Mouse (Mus musculus): ENCODE data around the gene Padi4.

Padi4 gene

GRCm38 (mm10) chr4:140702611-140703327 is 71.3 kb downstream of the Padi4 start:
- DNase-seq (ENCODE audit: low read depth, low spot score), result peak; percentile 69

GRCm38 (mm10) chr4:140701716-140702561 is 72.1 kb downstream of the Padi4 start:
- DNase-seq (ENCODE audit: low read depth, low spot score), result no peak

DNA sequence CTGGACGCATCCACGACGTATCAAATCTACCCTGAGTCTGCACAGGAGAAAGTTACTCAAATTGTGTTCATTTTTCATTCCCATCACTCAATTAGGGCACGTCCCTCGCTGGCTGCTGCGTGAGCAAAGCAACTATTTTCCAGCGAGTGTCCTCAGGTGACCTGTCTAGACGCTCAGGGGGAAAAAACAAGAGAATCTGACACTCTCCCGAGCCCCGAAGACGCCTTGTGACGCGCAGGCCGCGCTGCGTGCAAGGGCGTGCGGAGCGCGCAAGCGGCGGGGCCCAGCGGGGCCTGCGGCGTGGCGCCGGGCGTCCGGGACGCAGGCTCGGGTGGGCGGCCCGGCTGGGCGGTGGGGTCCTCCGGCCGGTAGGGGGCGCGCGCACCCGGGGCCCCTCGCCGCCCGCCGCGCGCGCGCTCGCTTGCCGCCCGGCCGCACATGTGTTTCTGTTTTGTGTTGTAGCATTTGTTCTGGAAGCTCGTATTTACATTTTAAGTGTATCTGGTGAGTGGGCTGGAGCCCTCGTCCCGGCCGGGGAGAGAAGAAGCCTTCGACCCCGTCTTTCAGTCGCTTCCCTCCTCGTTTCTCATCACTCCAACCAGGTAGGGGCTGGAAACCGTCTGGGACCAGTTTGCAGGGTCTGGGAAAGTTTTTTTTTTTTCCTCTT is 72.9 kb downstream of the Padi4 start:
- peak; percentile 74 for DNase-seq (ENCODE audit: low read depth, low spot score)

DNA sequence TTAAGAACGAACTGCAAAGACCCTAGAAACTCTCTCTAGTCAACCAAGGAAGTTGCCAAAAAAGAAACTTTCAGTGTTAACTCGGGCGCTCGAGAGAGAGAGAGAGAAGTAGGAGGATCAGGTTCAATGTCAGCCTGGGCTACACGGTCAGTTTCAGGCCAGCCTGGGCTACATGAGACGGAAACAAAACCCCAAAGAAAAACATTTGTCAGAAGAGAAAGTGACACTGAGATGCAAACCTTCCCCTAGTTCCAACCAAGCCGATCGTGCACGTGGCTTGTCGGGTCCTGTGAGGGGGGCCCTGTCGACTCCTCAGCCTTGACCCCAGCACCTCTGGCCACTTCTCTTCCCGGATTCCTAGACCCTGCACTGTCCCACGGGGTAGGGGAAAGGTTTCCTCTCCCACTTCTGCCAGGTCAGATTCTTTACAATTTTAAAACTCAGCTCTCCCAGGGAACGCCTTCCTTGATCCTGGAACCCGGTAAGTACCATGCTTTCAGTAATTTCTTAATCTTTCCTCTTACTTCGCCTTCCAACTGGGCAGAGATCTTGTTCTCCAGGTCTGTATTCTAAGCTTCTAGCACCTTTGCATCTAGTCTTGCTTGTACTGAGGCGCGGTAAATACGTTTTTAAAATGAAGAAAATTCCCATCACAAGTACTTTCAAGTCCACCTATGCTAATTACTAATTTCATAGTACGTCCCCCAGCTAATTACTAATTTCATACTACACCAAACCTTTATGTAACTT is 73.6 kb downstream of the Padi4 start, which contains the start of gene Rcc2:
Gene Rcc2, plus strand, starts transcription at position 273 of the 750 bp plus-strand sequence.
- DNase-seq (ENCODE audit: low read depth, low spot score), result no peak

- DNase-seq (ENCODE audit: low read depth, low spot score), result peak; percentile 88
These were observed 74.5 kb downstream of the Padi4 start for GRCm38 (mm10) chr4:140699441-140700127.
